Mouse (Mus musculus) urinary bladder, adult 18-20 months (tissue): ENCODE results near the gene Cdip1.

Experiments
- DNase-seq, 2 experiments: peaks; one replicate each; pipeline ENCODE4 v3.0.0; 2022; ENCODE audit warnings: low spot score in 2 of 2, mixed read lengths in 2 of 2

Cdip1 gene

GRCm38 (mm10) chr16:4718753-4719518 is 71.2 kb downstream of the Cdip1 start, which contains the start of gene Nmral1:
Nmral1 (minus strand) TSS chr16:4719356.
- peak; percentile 21 to 64 for DNase-seq

- no peak for DNase-seq
Measured at GRCm38 (mm10) chr16:4717866-4718265, 72.2 kb downstream of the Cdip1 start.

GRCm38 (mm10) chr16:4713861-4714710 is 76.0 kb downstream of the Cdip1 start:
- no peak for DNase-seq

- DNase-seq = no peak
Measured at GRCm38 (mm10) chr16:4711173-4711572, 78.9 kb downstream of the Cdip1 start.

- DNase-seq = no peak
Measured at GRCm38 (mm10) chr16:4705541-4705940, 84.6 kb downstream of the Cdip1 start.

- no peak for DNase-seq
Measured at GRCm38 (mm10) chr16:4702646-4703045, 87.4 kb downstream of the Cdip1 start.

- DNase-seq = no peak
Measured at GRCm38 (mm10) chr16:4701211-4701610, 88.9 kb downstream of the Cdip1 start.
